ENCODE assay signal across 13 mouse cellular contexts in the genomic region with DNA sequence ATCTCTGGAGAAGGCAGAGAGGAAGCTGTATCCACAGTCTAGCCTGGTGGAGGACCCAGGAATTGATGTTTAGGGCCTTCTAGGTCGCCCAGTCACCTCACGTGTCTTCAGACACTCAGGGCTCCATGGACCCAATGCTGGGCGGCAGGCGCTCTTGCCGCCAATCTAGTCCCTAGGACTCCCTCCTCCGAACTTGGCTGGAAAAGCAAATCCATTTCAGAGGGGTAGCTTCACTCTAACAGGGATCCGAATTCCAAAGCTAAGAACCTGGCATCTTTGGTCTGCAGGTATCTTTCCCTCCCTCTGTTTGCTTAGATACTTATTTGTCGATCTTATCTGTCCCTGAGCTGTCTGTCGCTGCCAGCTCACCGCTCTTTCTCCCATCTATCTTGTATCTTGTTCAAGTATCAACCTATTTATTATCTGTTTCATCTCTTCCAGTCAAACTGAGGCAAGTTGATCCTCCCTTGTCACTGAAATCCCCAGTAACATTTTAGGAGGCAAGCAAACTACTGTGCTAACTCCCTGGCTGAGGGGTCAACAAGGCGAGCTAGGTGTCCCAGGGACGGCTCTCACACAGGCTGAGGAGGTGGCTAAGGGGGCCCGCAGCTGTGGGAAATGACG. TPM values are rescaled to one million over a fixed set of nuclear protein-coding genes. Genes with fewer than 3 reads are reported as not detected.
DNase-seq lines count a peak whose midpoint lies in the region; ATAC-seq and TF ChIP-seq lines count a peak whose summit lies in the region.
"Had no signal": no experiment of that assay in that cellular context is flagged by ENCODE, and none has a peak within 500 bp of the region (broad histone marks: within the 10 kb centered on the region; RNA-seq: fewer than 3 reads in every experiment).

No protein-coding gene starts in this region.

- peak overlapping the region; percentile 32 for H3K4me3 ChIP-seq in cerebellum, adult 2 months (replicated peaks; ENCODE audit: insufficient read depth, low read depth, low read length)
- H3K4me3 ChIP-seq in hindbrain, embryonic 12.5 days = peak overlapping the region; percentile 49
- peak overlapping the region; percentile 38; the same call in 1 of the 2 replicates for H3K4me3 ChIP-seq in midbrain, embryonic 14.5 days (replicated peaks; ENCODE audit: low read depth, low read length)

- no peaks in the 10 kb centered on the region for H3K4me1 ChIP-seq in cerebellum, adult 2 months (ENCODE audit: control insufficient read depth, insufficient read depth, low read length)
- peaks cover 69% of the 10 kb centered on the region for H3K4me1 ChIP-seq in hindbrain, embryonic 12.5 days
- H3K4me1 ChIP-seq in midbrain, embryonic 14.5 days (ENCODE audit: control insufficient read depth, insufficient read depth, low read length) = peaks cover 19% of the 10 kb centered on the region

- WGBS in cerebellum, adult 2 months = 5% methylated on average over 14 of the region's 14 CpGs
- under 1% methylated on average over 14 of the region's 14 CpGs for WGBS in hindbrain, embryonic 12.5 days
- WGBS in midbrain, embryonic 14.5 days = under 1% methylated on average over 14 of the region's 14 CpGs

- H3K27ac ChIP-seq in cerebellum, adult 2 months (ENCODE audit: insufficient read depth, low read length) = no peak overlapping the region
- peak overlapping the region; percentile 88 for H3K27ac ChIP-seq in hindbrain, embryonic 12.5 days
- H3K27ac ChIP-seq in midbrain, embryonic 14.5 days (replicated peaks; ENCODE audit: low read depth, low read length) = no peak overlapping the region

- TF ChIP-seq POLR2A in cerebellum, adult 2 months (IDR thresholded peaks at IDR 0.05; ENCODE audit: borderline replicate concordance, insufficient read depth, low read length) = no peak

- no peaks in the 10 kb centered on the region for H3K36me3 ChIP-seq in hindbrain, embryonic 12.5 days
- no peaks in the 10 kb centered on the region for H3K36me3 ChIP-seq in midbrain, embryonic 14.5 days (ENCODE audit: control insufficient read depth, insufficient read depth, low read length)

- H3K4me2 ChIP-seq in hindbrain, embryonic 12.5 days (replicated peaks) = peak overlapping the region; percentile 79
- peak overlapping the region; percentile 68; the same call in 1 of the 2 replicates for H3K4me2 ChIP-seq in midbrain, embryonic 14.5 days (ENCODE audit: low read length)

- no peak for TF ChIP-seq CTCF in cerebellum, adult 2 months (IDR thresholded peaks at IDR 0.05; ENCODE audit: borderline replicate concordance, insufficient read depth, low read depth, low read length)

- no peak for ATAC-seq in hindbrain, embryonic 12.5 days (ENCODE audit: low FRiP score)
- ATAC-seq in midbrain, embryonic 14.5 days (ENCODE audit: low FRiP score, low TSS enrichment) = no peak

- no peaks in the 10 kb centered on the region for H3K9me3 ChIP-seq in hindbrain, embryonic 12.5 days (replicated peaks)
- H3K9me3 ChIP-seq in midbrain, embryonic 14.5 days (ENCODE audit: control insufficient read depth, low read length) = no peaks in the 10 kb centered on the region

- peak in 1 of 2 experiments; percentile 29 for DNase-seq in cerebellum, adult 2 months
- DNase-seq in cerebellum, adult 9-11 months = no peak
- DNase-seq in ZHBTc4 (ENCODE audit: low read depth, low spot score) (peak; percentile 54), liver (no peak)
- DNase-seq in midbrain, embryonic 14.5 days = peak; percentile 30
- DNase-seq in thymus, postnatal 36 days = no peak
- DNase-seq in natural killer cell, adult 2 months (ENCODE audit: low spot score in 2 of 2) = no peak
- DNase-seq: adrenal gland, postnatal 36 days; cerebellum, postnatal 36 days; right cerebral cortex, adult 18-20 months had no signal

- H3K9ac ChIP-seq in hindbrain, embryonic 12.5 days = peak overlapping the region; percentile 73
- H3K9ac ChIP-seq in midbrain, embryonic 14.5 days (replicated peaks; ENCODE audit: low read length) = 0 out of 2 replicates have a peak overlapping the region, but pooled peaks have one; percentile 17

- peaks cover 19% of the 10 kb centered on the region for H3K27me3 ChIP-seq in cerebellum, adult 2 months (ENCODE audit: control insufficient read depth, insufficient read depth, low read length)
- H3K27me3 ChIP-seq in hindbrain, embryonic 12.5 days = peaks cover 100% of the 10 kb centered on the region
- H3K27me3 ChIP-seq in midbrain, embryonic 14.5 days (ENCODE audit: control insufficient read depth, insufficient read depth, low read length) = peaks cover 98% of the 10 kb centered on the region

RNA-seq across cellular contexts. Expression of a gene that starts 0.9 kb away (rescaled TPM):
- polyA plus RNA-seq in cerebellum, adult 2 months (2012; rRNA removed) = 7.1 and 9.2 TPM in 2 replicates
- 24.0 and 27.1 TPM in 2 replicates for polyA plus RNA-seq in hindbrain, embryonic 12.5 days (2016; fragmentation: Nextera tagmentation; extraction: Ambion mirVana)
- polyA plus RNA-seq in midbrain, embryonic 14.5 days (2014; fragmentation: Nextera tagmentation; extraction: Ambion mirVana) = 5.0 TPM in 2 replicates
- polyA plus RNA-seq: liver, adult 2 months; stomach, embryonic 16.5 days had no signal

Comparison
In these comparisons a context has a peak if more than half of its experiments do, and no peak if none do; other contexts are left out.
1. DNase-seq: peak in ZHBTc4 (single experiment) and midbrain, embryonic 14.5 days (single experiment); none in cerebellum, adult 9-11 months (single experiment), thymus, postnatal 36 days (0 of 2), liver (single experiment) and natural killer cell, adult 2 months (0 of 2).
2. Peak in every context shown above with its lines, with median percentiles within 50 percentile points of each other: H3K4me3 ChIP-seq.